Mouse (Mus musculus): ENCODE measurements at regions not wholly inside any gene's neighbourhood (a gene's known extent, or its start where the extent isn't known, plus 50 kb on each side); places are given as distances from the start of the nearest gene placed in this dataset.

GRCm38 (mm10) chr1:184275396-184275795 is 241.3 kb upstream of the 1700056E22Rik start:
- Histone ChIP-seq H3K4me3 (ENCODE audit: low read depth, low read length) (no peak overlapping the region), H3K36me3 (ENCODE audit: control insufficient read depth, insufficient read depth, low read length) (no peaks in the 10 kb centered on the region), H3K9ac (ENCODE audit: low read length) (no peak overlapping the region), H3K4me2 (no peak overlapping the region), H3K27ac (ENCODE audit: low read depth, low read length) (no peak overlapping the region), H3K27me3 (ENCODE audit: control insufficient read depth, insufficient read depth, low read length) (no peaks in the 10 kb centered on the region; the same call in 1 of the 2 replicates), H3K9me3 (ENCODE audit: control insufficient read depth, low read length) (no peaks in the 10 kb centered on the region), H3K4me1 (ENCODE audit: control insufficient read depth, insufficient read depth, low read length) (no peaks in the 10 kb centered on the region)
- 85% methylated on average over 3 of the region's 3 CpGs for WGBS
- ATAC-seq (ENCODE audit: low FRiP score) (no peak), DNase-seq (ENCODE audit: low spot score, missing footprints) (no peak)

- WGBS: 86% methylated on average over 6 of the region's 6 CpGs
- Histone ChIP-seq H3K4me1 (ENCODE audit: control insufficient read depth, insufficient read depth, low read length) (no peaks in the 10 kb centered on the region), H3K4me2 (no peak overlapping the region), H3K27me3 (ENCODE audit: control insufficient read depth, insufficient read depth, low read length) (no peaks in the 10 kb centered on the region; the same call in 1 of the 2 replicates), H3K4me3 (ENCODE audit: low read depth, low read length) (no peak overlapping the region), H3K27ac (ENCODE audit: low read depth, low read length) (no peak overlapping the region), H3K9ac (ENCODE audit: low read length) (no peak overlapping the region), H3K36me3 (ENCODE audit: control insufficient read depth, insufficient read depth, low read length) (no peaks in the 10 kb centered on the region), H3K9me3 (ENCODE audit: control insufficient read depth, low read length) (no peaks in the 10 kb centered on the region)
- no peak for ATAC-seq (ENCODE audit: low FRiP score)
- DNase-seq (ENCODE audit: low spot score, missing footprints): no peak
Observed at GRCm38 (mm10) chr1:184274704-184275103, 240.6 kb upstream of the 1700056E22Rik start.

GRCm38 (mm10) chr1:184273722-184274121 is 239.6 kb upstream of the 1700056E22Rik start:
- H3K27ac ChIP-seq (ENCODE audit: low read depth, low read length): no peak overlapping the region
- no peaks in the 10 kb centered on the region for H3K36me3 ChIP-seq (ENCODE audit: control insufficient read depth, insufficient read depth, low read length)
- no peak overlapping the region for H3K4me3 ChIP-seq (ENCODE audit: low read depth, low read length)
- H3K9ac ChIP-seq (ENCODE audit: low read length): no peak overlapping the region
- WGBS: 56% methylated on average over 1 of the region's 1 CpGs
- DNase-seq (ENCODE audit: low spot score, missing footprints): no peak
- H3K27me3 ChIP-seq (ENCODE audit: control insufficient read depth, insufficient read depth, low read length): no peaks in the 10 kb centered on the region
- H3K9me3 ChIP-seq (ENCODE audit: control insufficient read depth, low read length): no peaks in the 10 kb centered on the region
- H3K4me1 ChIP-seq (ENCODE audit: control insufficient read depth, insufficient read depth, low read length): no peaks in the 10 kb centered on the region
- no peak overlapping the region for H3K4me2 ChIP-seq
- no peak for ATAC-seq (ENCODE audit: low FRiP score)

GRCm38 (mm10) chr1:184271254-184271653 is 237.2 kb upstream of the 1700056E22Rik start:
- no peaks in the 10 kb centered on the region for H3K27me3 ChIP-seq (ENCODE audit: control insufficient read depth, insufficient read depth, low read length)
- DNase-seq (ENCODE audit: low spot score, missing footprints): no peak
- 89% methylated on average over 8 of the region's 8 CpGs for WGBS
- no peak overlapping the region for H3K4me3 ChIP-seq (ENCODE audit: low read depth, low read length)
- no peak overlapping the region for H3K4me2 ChIP-seq
- no peaks in the 10 kb centered on the region for H3K9me3 ChIP-seq (ENCODE audit: control insufficient read depth, low read length)
- H3K9ac ChIP-seq (ENCODE audit: low read length): no peak overlapping the region
- no peaks in the 10 kb centered on the region for H3K4me1 ChIP-seq (ENCODE audit: control insufficient read depth, insufficient read depth, low read length)
- no peak overlapping the region for H3K27ac ChIP-seq (ENCODE audit: low read depth, low read length)
- no peak for ATAC-seq (ENCODE audit: low FRiP score)
- no peaks in the 10 kb centered on the region for H3K36me3 ChIP-seq (ENCODE audit: control insufficient read depth, insufficient read depth, low read length)

GRCm38 (mm10) chr1:184266051-184266450 is 231.9 kb upstream of the 1700056E22Rik start:
- H3K9ac ChIP-seq (ENCODE audit: low read length): no peak overlapping the region
- H3K9me3 ChIP-seq (ENCODE audit: control insufficient read depth, low read length): no peaks in the 10 kb centered on the region
- 0 out of 2 replicates have a peak, but pooled peaks have one; percentile 46 for ATAC-seq (ENCODE audit: low FRiP score)

GRCm38 (mm10) chr1:184262975-184263374 is 228.9 kb upstream of the 1700056E22Rik start:
- Histone ChIP-seq H3K4me3 (ENCODE audit: low read depth, low read length) (no peak overlapping the region), H3K9ac (ENCODE audit: low read length) (no peak overlapping the region), H3K9me3 (ENCODE audit: control insufficient read depth, low read length) (no peaks in the 10 kb centered on the region), H3K27me3 (ENCODE audit: control insufficient read depth, insufficient read depth, low read length) (no peaks in the 10 kb centered on the region), H3K4me2 (no peak overlapping the region), H3K27ac (ENCODE audit: low read depth, low read length) (no peak overlapping the region), H3K4me1 (ENCODE audit: control insufficient read depth, insufficient read depth, low read length) (no peaks in the 10 kb centered on the region), H3K36me3 (ENCODE audit: control insufficient read depth, insufficient read depth, low read length) (no peaks in the 10 kb centered on the region)
- ATAC-seq (ENCODE audit: low FRiP score) (no peak), DNase-seq (ENCODE audit: low spot score, missing footprints) (no peak)
- WGBS: 54% methylated on average over 2 of the region's 2 CpGs

More at GRCm38 (mm10) chr1:184266051-184266450, 231.9 kb upstream of the 1700056E22Rik start:
- Histone ChIP-seq H3K27ac (ENCODE audit: low read depth, low read length) (no peak overlapping the region), H3K36me3 (ENCODE audit: control insufficient read depth, insufficient read depth, low read length) (no peaks in the 10 kb centered on the region), H3K4me1 (ENCODE audit: control insufficient read depth, insufficient read depth, low read length) (no peaks in the 10 kb centered on the region), H3K4me3 (ENCODE audit: low read depth, low read length) (no peak overlapping the region), H3K4me2 (no peak overlapping the region), H3K27me3 (ENCODE audit: control insufficient read depth, insufficient read depth, low read length) (no peaks in the 10 kb centered on the region)
- peak; percentile 94 for DNase-seq (ENCODE audit: low spot score, missing footprints)
- 20% methylated on average over 8 of the region's 8 CpGs for WGBS

GRCm38 (mm10) chr1:184261385-184261727 is 227.3 kb upstream of the 1700056E22Rik start:
- Histone ChIP-seq H3K36me3 (ENCODE audit: control insufficient read depth, insufficient read depth, low read length) (no peaks in the 10 kb centered on the region), H3K9ac (ENCODE audit: low read length) (no peak overlapping the region), H3K4me1 (ENCODE audit: control insufficient read depth, insufficient read depth, low read length) (no peaks in the 10 kb centered on the region), H3K9me3 (ENCODE audit: control insufficient read depth, low read length) (no peaks in the 10 kb centered on the region), H3K4me2 (no peak overlapping the region), H3K27ac (ENCODE audit: low read depth, low read length) (no peak overlapping the region), H3K4me3 (ENCODE audit: low read depth, low read length) (no peak overlapping the region), H3K27me3 (ENCODE audit: control insufficient read depth, insufficient read depth, low read length) (no peaks in the 10 kb centered on the region)
- 87% methylated on average over 6 of the region's 6 CpGs for WGBS
- ATAC-seq (ENCODE audit: low FRiP score): no peak
- DNase-seq (ENCODE audit: low spot score, missing footprints): no peak

GRCm38 (mm10) chr1:184260722-184261384 is 226.8 kb upstream of the 1700056E22Rik start:
- no peak for ATAC-seq (ENCODE audit: low FRiP score)
- Histone ChIP-seq H3K27me3 (ENCODE audit: control insufficient read depth, insufficient read depth, low read length) (no peaks in the 10 kb centered on the region), H3K36me3 (ENCODE audit: control insufficient read depth, insufficient read depth, low read length) (no peaks in the 10 kb centered on the region), H3K9me3 (ENCODE audit: control insufficient read depth, low read length) (no peaks in the 10 kb centered on the region), H3K9ac (ENCODE audit: low read length) (no peak overlapping the region), H3K27ac (ENCODE audit: low read depth, low read length) (no peak overlapping the region), H3K4me1 (ENCODE audit: control insufficient read depth, insufficient read depth, low read length) (no peaks in the 10 kb centered on the region), H3K4me3 (ENCODE audit: low read depth, low read length) (no peak overlapping the region), H3K4me2 (no peak overlapping the region)
- WGBS: 86% methylated on average over 6 of the region's 6 CpGs
- no peak for DNase-seq (ENCODE audit: low spot score, missing footprints)

GRCm38 (mm10) chr1:184259853-184260252 is 225.8 kb upstream of the 1700056E22Rik start:
- DNase-seq (ENCODE audit: low spot score, missing footprints) (no peak), ATAC-seq (ENCODE audit: low FRiP score) (no peak)
- no peak overlapping the region for H3K4me2 ChIP-seq
- no peak overlapping the region for H3K27ac ChIP-seq (ENCODE audit: low read depth, low read length)
- no peak overlapping the region for H3K4me3 ChIP-seq (ENCODE audit: low read depth, low read length)
- H3K27me3 ChIP-seq (ENCODE audit: control insufficient read depth, insufficient read depth, low read length): no peaks in the 10 kb centered on the region
- no peak overlapping the region for H3K9ac ChIP-seq (ENCODE audit: low read length)
- H3K9me3 ChIP-seq (ENCODE audit: control insufficient read depth, low read length): no peaks in the 10 kb centered on the region
- WGBS: 90% methylated on average over 9 of the region's 9 CpGs
- H3K4me1 ChIP-seq (ENCODE audit: control insufficient read depth, insufficient read depth, low read length): no peaks in the 10 kb centered on the region
- no peaks in the 10 kb centered on the region for H3K36me3 ChIP-seq (ENCODE audit: control insufficient read depth, insufficient read depth, low read length)

All from midbrain, embryonic 11.5 days (tissue).